Mouse (Mus musculus) cortical plate, adult 2 months (tissue): ENCODE results near the gene Gm10260.

Source experiments
- CTCF ChIP-seq: fragments of 200-500 bp; IDR thresholded peaks from 2 replicates; pipeline ENCODE4 v1.5.1; 2011; ENCODE audit warnings: mild to moderate bottlenecking, control low read depth, low read length; ENCODE audit not compliant: insufficient read depth; ENCODE audit errors: extremely low read depth
- POLR2A ChIP-seq: fragments of 200-500 bp; IDR thresholded peaks from 2 replicates; pipeline ENCODE4 v1.6.1; 2011; ENCODE audit warnings: mild to moderate bottlenecking, low read length, control low read depth; ENCODE audit not compliant: insufficient read depth; ENCODE audit errors: extremely low read depth

- TF ChIP-seq CTCF (no peak), POLR2A (no peak)
These were observed 23.2 kb upstream of the Gm10260 start for GRCm38 (mm10) chr13:97783423-97784143.
